Mouse (Mus musculus): ENCODE measurements around the gene Mettl16.
A peak's percentile ranks its signal among the peaks of the same experiment; 100 is the strongest.
"Not testable (repeated sequence)": the region's sequence is repeated elsewhere in the genome, so short reads cannot be mapped to it uniquely, and the experiment has no call there.

Mettl16 gene

GRCm38 (mm10) chr11:74792874-74793273 lies 22.2 kb downstream of the Mettl16 start:
- no peak for DNase-seq (ENCODE audit: low read depth)

- DNase-seq (ENCODE audit: low read depth): no peak
Observed at GRCm38 (mm10) chr11:74800658-74801057, 30.0 kb downstream of the Mettl16 start.

- no peak for DNase-seq (ENCODE audit: low read depth)
Observed at GRCm38 (mm10) chr11:74804081-74804627, 33.5 kb downstream of the Mettl16 start.

- DNase-seq (ENCODE audit: low read depth): no peak
Observed at GRCm38 (mm10) chr11:74807246-74807882, 36.7 kb downstream of the Mettl16 start.

- no peak for DNase-seq (ENCODE audit: low read depth)
Observed at GRCm38 (mm10) chr11:74808251-74808853, 37.7 kb downstream of the Mettl16 start.

- no peak for DNase-seq (ENCODE audit: low read depth)
Observed at GRCm38 (mm10) chr11:74810134-74810533, 39.5 kb downstream of the Mettl16 start.

GRCm38 (mm10) chr11:74811027-74811426 lies 40.4 kb downstream of the Mettl16 start:
- not testable (repeated sequence) for DNase-seq (ENCODE audit: low read depth)

- DNase-seq (ENCODE audit: low read depth): no peak
Observed at GRCm38 (mm10) chr11:74811538-74811937, 40.9 kb downstream of the Mettl16 start.

- no peak for DNase-seq (ENCODE audit: low read depth)
Observed at GRCm38 (mm10) chr11:74815795-74816194, 45.2 kb downstream of the Mettl16 start.

- DNase-seq (ENCODE audit: low read depth): no peak
Observed at GRCm38 (mm10) chr11:74820921-74821320, 50.3 kb downstream of the Mettl16 start.

GRCm38 (mm10) chr11:74821463-74821862 lies 50.8 kb downstream of the Mettl16 start:
- DNase-seq (ENCODE audit: low read depth): no peak

- DNase-seq (ENCODE audit: low read depth): peak; percentile 60
Observed at GRCm38 (mm10) chr11:74822746-74823440, 52.3 kb downstream of the Mettl16 start.

- DNase-seq (ENCODE audit: low read depth): no peak
Observed at GRCm38 (mm10) chr11:74826151-74826550, 55.5 kb downstream of the Mettl16 start.

- DNase-seq (ENCODE audit: low read depth): no peak
Observed at GRCm38 (mm10) chr11:74826702-74827101, 56.1 kb downstream of the Mettl16 start.

GRCm38 (mm10) chr11:74827791-74828403 lies 57.3 kb downstream of the Mettl16 start:
- no peak for DNase-seq (ENCODE audit: low read depth)

GRCm38 (mm10) chr11:74828404-74828931 lies 57.8 kb downstream of the Mettl16 start:
- DNase-seq (ENCODE audit: low read depth): no peak

GRCm38 (mm10) chr11:74828965-74829550 lies 58.4 kb downstream of the Mettl16 start:
- DNase-seq (ENCODE audit: low read depth): no peak

GRCm38 (mm10) chr11:74829812-74830211 lies 59.2 kb downstream of the Mettl16 start:
- peak; percentile 60 for DNase-seq (ENCODE audit: low read depth)

- peak; percentile 99 for DNase-seq (ENCODE audit: low read depth)
Observed at GRCm38 (mm10) chr11:74830256-74831161, 59.9 kb downstream of the Mettl16 start, which contains the start of gene Mnt. Gene Mnt (plus strand): TSS chr11:74830920.

GRCm38 (mm10) chr11:74831191-74831605 lies 60.6 kb downstream of the Mettl16 start:
- no peak for DNase-seq (ENCODE audit: low read depth)
